Mouse (Mus musculus): ENCODE data around the gene Epo.

Gene Epo

DNA sequence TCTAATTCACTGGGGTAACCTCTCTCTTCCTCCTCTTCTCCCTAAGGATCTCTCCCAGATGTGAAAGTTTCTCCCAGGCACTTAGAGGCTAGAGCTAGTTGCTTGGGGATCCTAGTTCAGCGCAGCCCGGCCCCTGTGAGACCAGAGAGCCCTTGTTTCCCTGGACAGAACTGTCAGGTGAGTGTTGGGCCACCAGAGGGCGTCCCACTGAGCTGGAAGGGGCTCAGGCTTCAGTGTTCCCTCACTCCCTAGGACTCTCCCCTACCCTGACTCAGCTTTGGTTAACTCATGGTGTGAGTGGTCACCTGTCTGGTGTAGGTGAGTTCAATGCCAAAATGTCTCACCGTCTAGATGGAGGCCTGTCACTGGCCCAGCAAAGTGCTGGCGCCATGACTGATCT is 14.6 kb downstream of the Epo start, which contains the start of gene Gigyf1:
Gigyf1 (plus strand) TSS at position 113 of the 400 bp plus-strand sequence.
- no peak for DNase-seq

DNA sequence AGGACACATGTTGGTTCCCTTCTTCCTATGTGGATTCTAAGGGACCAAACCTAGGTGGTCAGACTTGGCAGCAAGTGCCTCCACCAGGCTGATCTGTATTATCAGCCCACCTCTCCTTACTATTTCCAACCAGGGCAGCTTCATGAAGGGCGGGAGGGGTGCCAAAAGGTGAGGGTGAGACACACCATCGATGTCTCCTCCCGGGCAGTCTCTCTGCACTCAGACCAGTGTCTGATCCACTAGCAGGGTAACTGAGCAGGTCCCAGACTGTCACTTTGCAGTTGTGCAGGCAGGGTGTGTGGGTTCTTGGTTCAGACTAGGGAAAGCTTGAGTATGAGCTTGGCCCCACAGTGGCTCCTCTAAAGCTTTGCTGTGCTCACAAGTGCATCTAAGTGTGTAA is 18.2 kb downstream of the Epo start:
- DNase-seq: peak; percentile 25

DNA sequence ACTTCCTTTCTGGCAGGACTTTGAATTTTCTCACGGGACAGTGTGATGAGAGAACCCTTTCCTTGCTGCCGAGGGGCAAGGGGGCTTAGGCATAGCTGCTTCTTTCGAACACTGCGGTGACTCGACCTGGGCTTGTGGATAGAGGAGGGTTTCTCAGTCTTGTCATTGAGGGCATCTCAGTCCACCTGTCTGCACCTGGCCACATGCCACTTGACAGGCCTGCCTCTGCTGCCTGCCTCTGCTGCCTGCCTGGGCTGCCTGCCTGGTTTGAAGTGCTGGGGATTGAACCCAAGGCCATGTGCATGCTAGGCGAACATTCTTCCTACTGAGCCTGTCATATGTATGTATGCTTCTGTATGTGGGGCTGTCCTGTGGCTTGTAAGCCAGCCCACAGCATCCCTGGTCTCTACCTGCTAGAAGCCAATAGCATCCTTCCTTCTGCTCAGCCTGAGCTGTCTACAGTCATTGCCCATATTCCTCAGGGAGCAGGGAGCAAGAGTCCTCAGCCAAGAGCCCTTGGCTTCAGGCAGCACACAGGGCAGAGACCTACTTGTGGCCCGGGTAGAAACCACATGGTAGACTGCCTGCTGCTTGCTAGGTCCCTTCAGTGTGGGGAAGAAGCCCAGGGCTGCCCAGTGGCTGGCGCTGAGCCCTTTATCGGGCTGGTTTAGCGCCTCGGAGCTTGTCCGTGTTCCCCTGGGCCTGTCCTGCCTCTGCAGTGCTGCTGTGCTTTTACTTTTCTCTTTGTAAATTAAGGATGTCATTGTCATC is 18.9 kb downstream of the Epo start:
- DNase-seq: peak; percentile 50

DNA sequence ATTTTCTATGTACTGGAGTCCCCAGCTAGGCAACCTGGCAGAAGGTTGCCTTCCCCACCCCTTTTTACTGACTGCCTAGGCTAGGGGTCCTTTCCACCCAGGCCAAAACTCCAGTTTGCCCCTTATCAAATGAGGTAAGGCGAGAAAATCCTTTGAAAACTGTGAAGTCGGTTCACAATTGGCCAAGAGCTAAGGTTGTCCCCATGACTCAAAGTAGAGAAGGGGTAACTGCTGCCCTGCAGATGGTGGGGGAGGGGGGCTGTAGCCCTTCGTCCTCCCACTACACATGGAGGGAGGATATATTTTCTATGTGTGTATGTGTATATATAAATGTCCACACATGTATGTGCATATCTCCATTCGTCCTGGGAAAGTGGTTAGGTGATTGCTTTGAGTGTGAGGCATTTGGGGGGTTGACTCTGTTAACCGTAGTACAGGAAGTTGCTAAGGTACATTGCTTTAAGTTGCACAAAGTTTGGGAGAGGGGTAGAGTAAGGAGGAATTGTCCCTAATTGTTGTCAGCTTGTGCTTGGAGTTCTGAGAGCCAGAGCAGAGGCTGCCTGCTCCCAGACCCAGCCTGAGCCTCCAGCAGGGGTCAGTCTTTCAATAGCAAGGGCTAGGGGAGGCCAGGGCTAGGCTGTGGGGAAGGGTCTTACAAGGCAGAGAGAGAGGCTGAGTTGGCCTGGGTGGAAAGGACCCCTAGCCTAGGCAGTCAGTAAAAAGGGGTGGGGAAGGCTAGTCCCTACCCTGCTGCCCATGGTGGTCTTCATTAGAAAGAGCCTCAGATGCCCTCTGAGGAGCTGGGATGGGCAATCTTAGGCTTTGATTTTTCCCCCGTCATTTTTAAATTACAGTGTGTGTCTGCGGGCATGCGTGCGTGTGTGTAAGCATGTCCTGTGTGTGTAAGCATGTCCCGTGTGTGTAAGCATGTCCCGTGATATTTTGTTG is 19.9 kb downstream of the Epo start:
- peak; percentile 31 for DNase-seq

DNA sequence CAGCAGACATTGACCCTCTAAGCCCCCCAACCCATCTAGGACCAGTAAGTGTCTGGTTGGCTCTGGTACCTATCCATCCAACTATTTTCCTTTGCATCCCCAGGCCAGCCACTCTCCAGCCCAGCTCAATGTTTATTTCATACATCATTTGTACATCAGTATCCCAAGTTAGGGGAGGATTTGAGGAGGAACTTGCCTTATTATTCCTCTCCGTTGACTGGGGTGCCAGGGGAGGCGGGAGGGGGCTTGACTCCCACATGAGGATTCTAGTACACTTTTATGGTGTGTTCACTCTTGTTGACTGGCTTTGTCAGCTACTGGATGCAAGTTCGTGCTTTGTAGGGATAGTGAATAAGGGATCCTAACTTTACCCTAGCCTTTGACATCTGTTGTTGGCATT is 21.3 kb downstream of the Epo start:
- peak; percentile 19 for DNase-seq

DNA sequence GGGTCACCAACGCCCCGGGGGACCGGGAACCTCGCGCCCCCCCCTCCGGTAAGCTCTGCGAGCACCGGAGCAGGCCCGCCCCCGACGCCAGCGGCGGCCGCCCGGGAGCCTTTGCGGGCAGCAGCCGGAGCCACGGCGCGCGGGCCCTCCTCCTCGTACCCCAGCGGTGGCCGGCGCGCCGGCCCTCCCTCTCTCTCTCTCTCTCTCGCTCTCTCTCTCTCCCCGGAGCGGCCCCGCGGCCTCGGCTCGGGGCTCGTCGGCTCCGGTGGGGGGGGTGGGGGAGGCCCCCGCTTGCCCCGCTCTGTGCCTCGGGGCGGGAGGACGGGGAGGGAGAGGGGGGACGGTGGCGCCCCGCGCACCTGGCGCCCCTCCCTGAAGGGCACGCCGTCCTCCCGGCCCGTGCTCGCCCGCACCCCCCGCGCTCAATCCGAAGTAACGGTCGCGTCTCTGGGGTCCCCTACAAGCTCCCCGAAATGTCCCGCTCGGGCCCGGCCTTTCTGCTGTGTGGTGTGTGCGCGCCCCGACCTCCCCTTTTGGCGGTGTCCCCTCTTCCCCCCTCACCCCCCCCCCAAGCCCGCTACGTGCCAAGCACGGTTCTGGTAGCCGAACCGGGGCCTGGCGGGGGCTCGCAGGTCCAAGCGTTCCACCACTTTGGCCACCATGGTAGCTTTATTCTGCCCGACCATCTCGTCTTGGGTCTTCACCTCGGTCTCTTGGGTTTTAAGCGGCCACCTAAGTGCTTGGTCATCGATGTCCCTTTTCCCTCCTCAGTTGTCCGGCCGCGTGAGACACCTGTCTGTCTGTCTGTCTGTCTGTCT is 22.3 kb downstream of the Epo start:
- peak; percentile 44 for DNase-seq

DNA sequence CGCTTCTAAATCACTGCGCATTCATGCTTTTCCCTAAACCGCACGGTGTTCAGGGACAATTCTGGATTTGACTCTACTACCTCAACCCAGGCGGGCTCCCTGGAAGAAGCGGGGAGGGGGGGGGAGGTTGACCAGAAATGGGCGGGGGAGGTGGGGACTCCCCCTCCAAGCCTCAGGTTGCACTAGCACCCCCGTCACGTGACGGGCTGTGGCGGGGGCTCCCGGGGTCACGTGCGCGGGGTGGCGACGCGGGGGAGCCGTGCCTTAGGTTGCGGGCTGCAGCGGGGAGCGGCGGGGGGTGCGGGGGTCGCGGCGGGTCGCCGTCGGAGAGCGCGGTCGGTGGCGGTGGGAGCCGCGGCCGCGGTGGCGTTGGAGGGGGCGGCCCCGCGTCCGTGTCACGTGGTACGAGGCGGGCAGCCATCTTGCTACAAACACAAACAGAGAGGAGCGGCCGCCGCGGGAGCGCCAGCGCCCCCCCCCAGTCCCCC is 23.0 kb downstream of the Epo start:
- peak; percentile 86 for DNase-seq

DNA sequence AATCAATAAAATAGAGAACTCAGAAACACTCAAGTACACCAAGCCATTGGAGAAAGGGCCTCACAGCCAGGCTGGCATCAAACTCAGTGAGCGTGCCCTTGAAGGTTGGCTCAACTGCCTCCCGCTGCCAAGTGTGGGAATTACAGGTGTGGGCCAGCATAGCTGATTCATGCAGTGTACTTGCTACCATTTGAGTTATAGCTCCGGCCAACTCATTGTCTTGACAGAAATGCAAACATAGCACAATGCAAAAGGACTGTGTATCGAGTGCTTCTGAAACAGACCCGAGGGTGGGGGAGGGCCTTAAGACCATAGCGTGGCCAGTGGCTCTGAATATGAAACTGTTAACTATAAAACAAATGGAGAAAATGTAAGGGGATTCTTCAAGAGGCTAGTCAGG is 29.0 kb downstream of the Epo start:
- peak; percentile 27 for DNase-seq

DNA sequence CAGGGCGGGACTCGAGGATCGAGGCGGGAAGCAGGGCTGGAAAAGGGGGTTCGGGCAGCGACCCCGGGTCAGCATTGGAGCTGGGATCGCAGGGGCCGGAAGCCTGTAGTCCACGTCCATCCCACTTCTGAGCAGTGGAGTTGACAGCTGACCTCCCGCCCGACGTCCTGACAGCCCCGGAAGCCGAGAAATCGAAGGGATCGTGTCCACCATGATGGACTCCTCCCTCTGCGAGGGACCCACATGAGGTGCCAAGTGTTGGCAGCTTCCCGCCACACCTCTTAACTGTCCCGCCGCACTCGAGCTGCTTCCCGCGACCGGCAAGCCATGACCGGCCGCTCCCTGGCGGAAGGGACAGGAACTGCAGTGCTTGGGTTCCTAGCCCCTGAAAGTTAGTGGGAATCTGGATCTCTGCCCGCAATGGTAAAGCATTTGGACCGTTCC is 30.4 kb downstream of the Epo start:
- DNase-seq: no peak

DNA sequence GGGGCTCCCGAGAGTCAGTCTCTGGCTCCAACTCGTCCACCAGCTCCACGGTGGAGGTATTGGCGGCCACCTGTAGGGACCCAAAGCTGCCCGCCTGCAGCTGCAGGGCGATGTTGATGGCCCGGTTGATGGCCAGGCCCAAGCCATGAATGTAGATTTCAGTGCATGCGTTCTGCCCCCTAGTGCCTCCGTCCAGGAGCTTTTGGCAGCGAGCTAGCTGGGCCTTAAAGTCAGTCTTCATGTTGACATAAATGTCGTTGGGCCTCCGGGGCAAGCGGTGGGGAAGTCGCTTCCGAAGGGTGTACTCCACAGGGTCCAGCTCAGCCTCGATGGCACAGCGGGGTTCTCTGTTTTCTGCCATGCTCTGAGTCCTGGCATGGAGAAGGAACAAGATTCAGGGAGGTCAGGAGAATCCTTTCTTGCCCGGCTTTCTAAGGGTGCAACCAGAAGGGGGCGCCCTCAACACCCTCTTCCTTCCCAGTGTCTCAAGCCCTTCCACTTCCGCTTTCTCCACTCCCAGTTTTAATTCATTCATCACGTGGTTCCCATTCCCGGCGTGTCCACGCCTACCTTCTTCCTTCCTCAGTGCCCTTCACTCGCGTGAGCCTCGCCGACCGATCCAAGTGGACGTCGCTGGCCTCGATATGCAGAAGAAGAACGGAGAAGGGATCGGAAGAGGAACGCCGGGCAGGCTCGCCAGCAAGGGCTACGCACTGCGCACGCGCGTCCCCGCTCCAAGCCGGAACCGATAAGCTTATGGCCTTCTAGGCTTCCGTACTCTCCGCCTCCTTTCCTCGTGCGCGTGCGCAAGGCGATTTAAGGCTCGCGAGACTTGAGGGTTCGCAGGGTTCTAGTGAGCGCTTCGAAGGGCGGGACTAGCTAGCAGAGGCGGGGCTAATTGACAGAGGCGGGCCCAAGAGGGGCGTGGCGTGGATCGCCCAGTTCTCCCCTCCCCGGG is 31.1 kb downstream of the Epo start, which contains the start of gene Pop7:
Pop7 (minus strand) TSS at position 810 of the 958 bp plus-strand sequence.
- peak; percentile 100 for DNase-seq

DNA sequence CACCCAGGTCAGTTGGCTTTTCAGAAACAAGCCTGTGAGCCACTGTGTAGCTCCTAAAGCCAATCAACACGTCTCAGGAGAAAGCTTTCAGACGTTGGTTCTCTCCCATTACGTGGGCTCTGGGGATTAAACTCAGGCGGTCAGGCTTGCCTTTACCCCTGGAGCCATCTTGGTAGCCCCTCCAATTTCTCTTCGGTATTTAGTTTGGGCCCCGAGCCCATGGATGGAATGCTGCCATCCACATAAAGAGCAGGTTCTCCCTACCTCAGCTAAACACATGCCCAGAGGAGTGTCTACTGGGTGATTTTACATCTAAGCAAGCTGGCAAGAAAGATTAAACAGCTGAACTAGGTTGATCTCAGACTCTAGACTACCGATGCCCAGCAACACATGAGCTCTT is 32.9 kb downstream of the Epo start:
- DNase-seq: peak; percentile 33

DNA sequence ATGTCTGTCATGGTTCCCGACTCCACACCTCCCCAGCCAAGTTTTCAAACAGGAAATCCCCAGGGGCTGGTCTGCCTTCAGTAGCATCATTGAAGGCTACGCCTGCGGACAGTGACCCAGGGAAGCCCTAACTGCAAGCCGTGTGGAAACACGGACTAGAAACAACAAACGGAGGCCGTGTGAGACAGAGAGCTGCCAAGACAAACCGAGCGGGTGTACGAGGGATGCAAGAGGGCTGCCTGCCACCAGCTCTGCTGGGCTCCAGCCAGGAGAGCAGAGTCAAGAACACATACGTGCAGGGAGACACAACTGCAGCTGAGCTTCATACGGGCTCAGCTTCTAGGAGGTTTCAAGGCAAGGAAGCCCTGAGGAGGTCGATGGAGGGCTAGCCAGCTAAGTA is 39.2 kb downstream of the Epo start:
- DNase-seq: no peak

DNA sequence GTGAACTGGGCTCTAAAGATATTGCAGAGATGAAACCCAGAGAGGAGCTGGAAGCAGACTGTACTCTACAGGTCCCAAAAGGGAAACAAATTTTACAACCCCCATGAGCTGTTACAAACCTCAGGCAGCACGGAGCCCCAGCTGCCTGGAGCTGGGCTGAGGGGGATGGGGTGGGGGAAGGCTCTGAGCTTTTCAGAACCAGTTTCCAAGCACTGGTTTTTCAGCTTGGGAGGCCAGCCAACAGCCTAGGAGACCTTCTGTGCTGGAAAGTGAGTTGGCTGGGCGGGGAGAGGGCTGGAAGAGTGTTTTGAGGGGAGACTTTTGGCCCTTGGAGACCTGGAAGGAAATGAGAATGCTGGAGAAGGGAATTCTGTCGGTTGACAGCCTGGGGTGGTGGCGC is 41.5 kb downstream of the Epo start:
- no peak for DNase-seq

DNA sequence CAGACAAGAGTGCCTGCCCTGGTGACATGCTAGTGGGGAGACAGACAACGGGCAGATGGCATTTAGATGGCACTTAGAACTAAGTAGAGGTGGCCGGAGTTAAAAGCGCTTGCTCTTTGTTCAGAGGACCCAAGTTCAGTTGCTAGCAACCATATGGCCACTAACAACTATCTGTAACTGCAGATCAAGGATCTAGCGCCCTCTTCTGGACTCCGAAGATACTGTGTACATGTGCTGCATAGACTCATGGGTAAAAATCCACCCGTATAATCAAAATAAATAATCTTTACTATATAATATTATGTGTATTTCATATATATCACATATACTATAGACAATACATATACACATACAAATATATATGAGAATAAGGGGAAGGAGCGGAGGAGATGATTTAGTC is 45.4 kb downstream of the Epo start:
- no peak for DNase-seq

DNA sequence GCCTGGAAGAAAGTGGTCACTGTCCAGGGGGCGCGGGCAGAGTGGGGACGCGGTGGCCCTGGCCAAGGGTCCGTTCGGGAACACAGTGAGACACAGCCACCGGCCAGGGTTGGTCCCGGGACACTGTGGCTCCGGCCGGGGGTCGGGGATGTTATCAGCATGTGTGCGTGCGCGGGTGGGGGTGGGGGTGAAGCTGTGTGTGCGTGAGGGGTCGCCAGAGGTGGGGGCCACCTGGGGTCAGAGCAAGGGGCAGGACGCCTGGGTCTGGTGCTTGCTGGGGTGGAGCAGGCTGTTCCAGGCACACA is 47.2 kb downstream of the Epo start:
- no peak for DNase-seq

DNA sequence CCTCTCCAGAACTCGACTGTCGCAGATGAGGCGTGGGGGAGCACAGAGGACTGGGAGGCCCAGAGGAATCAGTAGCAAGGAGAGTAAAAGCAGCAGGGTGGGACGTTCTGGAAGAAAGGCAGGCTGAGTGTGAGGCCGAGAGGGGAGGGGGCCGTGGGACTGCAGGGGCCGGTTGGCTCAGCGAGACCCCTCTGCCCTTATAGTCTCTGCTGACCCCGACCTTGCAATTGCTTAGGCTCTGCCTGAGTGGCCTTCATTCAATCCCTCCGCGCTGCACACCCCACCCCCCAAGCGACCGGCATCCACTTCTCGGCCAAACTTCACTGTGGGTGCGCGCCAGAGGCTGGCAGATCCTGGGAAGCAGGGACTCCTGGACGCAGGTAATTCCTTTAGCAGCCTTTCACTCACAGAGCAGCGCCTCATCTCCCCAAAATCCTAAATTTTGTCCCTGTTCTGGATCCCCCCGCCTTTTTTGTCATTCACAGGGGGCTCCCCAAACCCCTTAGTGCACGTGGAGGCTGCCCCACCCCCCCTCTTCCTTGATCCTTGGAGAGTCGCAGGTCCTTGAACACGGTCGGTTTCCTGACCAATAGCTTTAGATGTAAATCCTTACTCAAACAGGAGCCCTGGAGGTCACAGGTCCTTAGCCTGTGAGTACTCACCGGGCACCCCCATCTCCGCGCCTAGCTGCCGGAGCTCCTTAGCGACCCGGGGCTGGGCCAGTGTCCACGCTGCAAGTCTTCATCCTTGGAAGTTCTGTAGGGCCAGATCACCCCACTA is 47.8 kb downstream of the Epo start:
- no peak for DNase-seq

DNA sequence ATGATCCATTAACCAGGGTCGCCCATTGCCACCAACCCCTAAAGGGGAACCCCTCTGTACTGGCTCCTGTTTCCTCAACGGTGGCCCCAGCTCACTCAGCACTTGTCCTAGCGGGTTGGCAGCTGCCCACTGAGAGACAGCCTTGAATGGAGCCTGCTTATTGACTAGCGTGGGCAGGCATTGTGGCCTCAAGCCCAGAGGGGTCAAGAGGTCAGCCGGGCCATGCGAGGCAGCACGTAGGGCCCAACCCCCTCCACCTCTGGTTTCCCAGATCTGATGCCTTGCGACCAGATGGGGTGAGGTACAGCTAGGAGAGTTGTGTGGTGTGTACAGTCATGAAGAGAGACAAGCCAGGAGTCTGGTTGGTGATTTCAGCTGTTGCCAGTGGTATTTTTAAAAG is 51.1 kb downstream of the Epo start:
- DNase-seq: no peak

DNA sequence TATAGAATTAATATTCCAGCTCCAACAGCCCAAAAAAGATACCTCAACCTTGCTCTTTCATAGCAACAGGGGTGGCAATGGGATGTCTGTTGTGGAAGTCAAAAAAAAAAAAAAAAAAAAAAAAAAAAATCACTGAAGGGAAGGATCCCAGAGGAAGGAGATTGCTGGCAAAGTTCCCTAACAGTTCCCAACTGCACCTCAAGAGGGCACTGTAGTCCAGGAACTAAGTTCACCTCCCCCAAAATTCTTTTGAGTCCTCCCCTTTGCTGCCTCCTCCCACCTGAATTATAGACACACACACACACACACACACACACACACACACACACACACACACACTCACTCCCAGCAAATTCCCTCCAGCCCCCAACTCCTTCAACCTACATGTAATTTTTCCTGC is 51.9 kb downstream of the Epo start:
- DNase-seq: peak; percentile 80

DNA sequence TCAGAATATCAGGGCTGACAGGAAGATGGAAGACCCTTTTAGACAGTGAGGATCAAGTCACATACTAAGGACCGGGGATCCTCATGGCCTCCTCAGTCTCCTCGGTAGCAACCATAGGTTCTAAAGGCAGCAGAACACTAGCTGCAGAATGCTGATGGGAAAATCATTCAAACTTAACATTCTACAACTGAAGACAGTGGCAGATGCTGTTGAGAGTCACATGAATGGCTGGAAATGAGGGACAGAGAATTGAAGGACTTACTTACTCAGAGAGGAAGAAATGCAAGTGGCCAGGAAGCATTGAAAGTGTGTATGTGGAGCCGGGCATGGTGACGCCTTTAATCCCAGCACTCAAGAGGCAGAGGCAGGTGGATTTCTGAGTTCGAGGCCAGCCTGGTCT is 56.1 kb downstream of the Epo start, which contains the start of gene Zan:
Zan (minus strand) TSS at position 101 of the 400 bp plus-strand sequence.
- DNase-seq: no peak

DNA sequence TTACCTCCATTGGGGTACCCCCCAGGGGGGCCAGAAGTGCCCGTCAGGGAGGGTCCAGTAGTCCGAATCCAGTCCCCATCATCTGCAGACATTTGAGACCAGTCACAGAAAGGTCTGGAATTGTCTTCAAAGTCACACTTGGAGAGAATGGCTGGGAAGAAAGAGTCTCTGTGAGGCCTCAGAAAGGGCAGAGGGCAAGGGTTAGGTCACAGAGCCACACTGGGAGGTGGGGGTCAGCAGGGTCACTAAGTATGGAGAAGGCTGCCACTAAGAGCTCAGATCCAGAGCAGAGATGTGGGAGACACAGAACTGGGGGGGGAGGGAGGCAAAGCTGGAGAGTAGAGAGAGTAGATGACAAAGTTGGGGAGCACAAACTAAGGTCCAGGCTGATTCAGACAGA is 58.7 kb downstream of the Epo start:
- DNase-seq: no peak

All from cerebellum, adult 8-10 months (tissue).